Mouse (Mus musculus) heart, embryonic 12.5 days (tissue): ENCODE measurements around the gene Ddx47. TPM values are rescaled to one million over a fixed set of nuclear protein-coding genes. Genes with fewer than 3 reads are reported as not detected.

Source experiments
- ATAC-seq: fragments of 200-750 bp; cut with Nextera tagmentation; 2 replicates; pipeline ENCODE4 v1.8.0; 2017; ENCODE audit warnings: moderate TSS enrichment, moderate library complexity; ENCODE audit not compliant: insufficient number of reproducible peaks, low FRiP score
- H3K27ac ChIP-seq: fragments of 300-500 bp; sonication (generic); 2 replicates; pipeline ENCODE4 v1.5.1; 2016; ENCODE audit warnings: mild to moderate bottlenecking, moderate library complexity; ENCODE audit not compliant: poor library complexity, severe bottlenecking
- H3K27me3 ChIP-seq: fragments of 300-500 bp; sonication (generic); replicated peaks from 2 replicates; pipeline ENCODE4 v1.6.1; 2016; ENCODE audit warnings: mild to moderate bottlenecking, moderate library complexity
- H3K36me3 ChIP-seq: fragments of 300-500 bp; sonication (generic); 2 replicates; pipeline ENCODE4 v1.6.1; 2016; ENCODE audit warnings: mild to moderate bottlenecking, moderate library complexity
- H3K4me1 ChIP-seq: fragments of 300-500 bp; sonication (generic); replicated peaks from 2 replicates; pipeline ENCODE4 v1.6.1; 2016; ENCODE audit warnings: mild to moderate bottlenecking
- H3K4me2 ChIP-seq: fragments of 300-500 bp; sonication (generic); 2 replicates; pipeline ENCODE4 v1.6.1; 2016; ENCODE audit warnings: mild to moderate bottlenecking, moderate library complexity
- H3K4me3 ChIP-seq: fragments of 300-500 bp; sonication (generic); 2 replicates; pipeline ENCODE4 v1.5.1; 2016; ENCODE audit warnings: mild to moderate bottlenecking
- H3K9ac ChIP-seq: fragments of 300-500 bp; sonication (generic); 2 replicates; pipeline ENCODE4 v1.6.1; 2016; ENCODE audit warnings: mild to moderate bottlenecking, moderate library complexity
- H3K9me3 ChIP-seq: fragments of 300-500 bp; sonication (generic); replicated peaks from 2 replicates; pipeline ENCODE4 v1.6.1; 2016; ENCODE audit warnings: mild to moderate bottlenecking, moderate library complexity
- WGBS: fragments of 180-500 bp; shearing (Covaris S2); methylation state at CpG from one replicate; pipeline ENCODE4 v1.1.7; 2016; 5-methylcytosine and 5-hydroxymethylcytosine counted together
- polyA plus RNA-seq: library from polyadenylated mRNA; unstranded; fragments of >200 nt; fragmentation: Nextera tagmentation; extraction: Ambion mirVana; gene quantifications from 2 replicates; pipeline ENCODE4 v1.2.1, GENCODE M21; 2016

The Ddx47 gene
- polyA plus RNA-seq = 64.3 and 65.4 TPM in 2 replicates

DNA sequence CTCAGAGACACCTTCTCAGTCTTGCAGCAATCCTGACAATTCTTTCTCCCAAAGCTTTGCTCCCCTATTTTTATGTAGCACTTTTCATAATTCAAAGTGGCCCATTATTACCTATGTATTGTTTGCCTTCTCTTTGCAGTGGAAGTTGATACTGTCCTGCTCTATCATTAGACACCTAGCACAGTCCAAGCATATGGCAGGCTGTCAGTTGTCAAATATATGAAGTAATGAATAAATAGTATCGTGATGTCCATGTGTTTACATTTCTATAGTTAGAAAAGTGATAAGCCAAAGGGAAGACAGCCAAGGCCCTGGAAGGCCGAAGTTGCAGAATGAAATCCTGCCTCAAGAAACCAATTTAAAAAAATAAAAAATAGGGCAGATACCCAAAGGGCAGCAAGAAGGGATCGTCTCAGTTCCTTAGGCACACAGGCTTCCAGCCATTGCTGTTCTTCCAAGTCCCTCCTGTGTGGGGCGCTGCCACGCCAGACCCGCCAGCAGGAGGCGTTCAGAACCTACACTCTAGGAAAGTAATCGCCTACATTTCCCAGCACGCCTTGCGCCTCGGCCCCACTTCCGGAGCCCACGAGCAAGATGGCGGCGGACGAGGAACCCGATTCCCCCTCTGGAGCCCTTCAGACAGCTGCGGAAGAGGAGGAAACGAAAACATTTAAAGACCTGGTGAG lies at the start of gene Ddx47:
Ddx47 (plus strand) TSS at position 565 of the 686 bp plus-strand sequence.
- H3K27me3 ChIP-seq = no peaks in the 10 kb centered on the region
- no peak within 1 kb of the TSS; the same call in 1 of the 2 replicates for H3K27ac ChIP-seq
- H3K4me3 ChIP-seq = peak within 1 kb of the TSS; percentile 68
- H3K36me3 ChIP-seq = peaks cover 28% of the 10 kb centered on the region
- peak within 1 kb of the TSS; percentile 84 for H3K4me2 ChIP-seq
- peak within 1 kb of the TSS; percentile 80 for H3K9ac ChIP-seq
- peak; percentile 88 for ATAC-seq
- 5% methylated on average over 19 of the region's 19 CpGs for WGBS
- H3K4me1 ChIP-seq = peaks cover 7% of the 10 kb centered on the region
- H3K9me3 ChIP-seq = no peaks in the 10 kb centered on the region

DNA sequence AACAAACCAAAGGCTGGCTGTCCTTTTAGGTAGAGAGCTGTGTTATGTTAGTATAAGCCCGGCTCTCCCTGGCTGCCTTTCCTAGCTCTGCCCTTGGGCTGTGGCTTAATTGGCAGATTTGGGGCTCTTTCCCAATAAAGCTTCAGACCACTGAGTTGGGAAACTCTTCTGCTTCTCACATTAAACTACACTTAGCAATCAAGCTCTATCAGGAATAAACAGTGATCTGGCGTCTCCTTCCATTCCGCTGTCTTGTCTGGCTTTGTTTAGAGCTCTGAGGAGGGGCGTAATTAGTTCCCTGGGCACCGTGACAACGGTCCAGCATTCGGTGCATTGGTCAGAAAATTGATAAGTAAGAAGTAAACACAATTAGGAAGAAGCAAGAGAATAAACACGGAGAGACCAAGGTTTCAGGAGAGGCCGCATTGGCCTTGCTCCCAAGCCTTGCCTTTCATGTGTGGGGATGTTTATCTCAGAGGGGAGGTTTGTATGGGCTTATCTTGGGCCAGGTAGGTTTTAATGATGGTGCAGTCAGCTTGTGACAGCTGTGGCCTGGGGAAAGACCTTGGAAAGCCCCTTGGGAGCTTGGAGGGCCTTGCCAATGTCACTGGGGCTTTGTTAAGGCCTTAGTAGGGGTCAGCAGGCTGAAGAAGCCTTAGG lies 49.4 kb upstream of the Ddx47 start:
- no peaks in the 10 kb centered on the region for H3K36me3 ChIP-seq
- H3K4me3 ChIP-seq = no peak overlapping the region
- H3K9me3 ChIP-seq = no peaks in the 10 kb centered on the region
- H3K27me3 ChIP-seq = no peaks in the 10 kb centered on the region
- WGBS = 61% methylated on average over 9 of the region's 9 CpGs
- no peak overlapping the region for H3K27ac ChIP-seq
- no peak for ATAC-seq
- H3K4me2 ChIP-seq = no peak overlapping the region
- no peak overlapping the region for H3K9ac ChIP-seq
- no peaks in the 10 kb centered on the region for H3K4me1 ChIP-seq

DNA sequence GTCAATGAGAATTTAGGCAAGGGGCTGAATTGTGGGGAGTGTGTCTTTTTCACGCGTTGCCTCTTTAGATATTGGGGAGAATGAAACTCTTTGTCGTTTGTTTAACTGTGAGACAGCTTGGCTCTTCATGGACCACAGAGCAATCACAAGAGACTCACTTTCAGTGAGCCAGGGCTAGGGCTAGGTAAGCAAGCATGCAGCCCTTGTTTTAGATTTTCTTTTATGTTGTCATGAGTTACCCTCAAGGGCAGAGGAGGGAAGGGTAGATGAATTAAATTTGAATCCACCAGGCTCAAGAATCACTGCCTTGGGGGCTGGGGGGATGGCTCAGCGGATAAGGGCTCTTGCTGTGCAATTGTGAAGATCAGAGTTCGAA lies 48.9 kb upstream of the Ddx47 start:
- no peaks in the 10 kb centered on the region for H3K27me3 ChIP-seq
- H3K4me1 ChIP-seq = no peaks in the 10 kb centered on the region
- WGBS = 80% methylated on average over 5 of the region's 5 CpGs
- no peaks in the 10 kb centered on the region for H3K9me3 ChIP-seq
- no peak for ATAC-seq
- H3K9ac ChIP-seq = no peak overlapping the region
- no peak overlapping the region for H3K4me2 ChIP-seq
- no peak overlapping the region for H3K27ac ChIP-seq
- H3K36me3 ChIP-seq = no peaks in the 10 kb centered on the region
- no peak overlapping the region for H3K4me3 ChIP-seq

DNA sequence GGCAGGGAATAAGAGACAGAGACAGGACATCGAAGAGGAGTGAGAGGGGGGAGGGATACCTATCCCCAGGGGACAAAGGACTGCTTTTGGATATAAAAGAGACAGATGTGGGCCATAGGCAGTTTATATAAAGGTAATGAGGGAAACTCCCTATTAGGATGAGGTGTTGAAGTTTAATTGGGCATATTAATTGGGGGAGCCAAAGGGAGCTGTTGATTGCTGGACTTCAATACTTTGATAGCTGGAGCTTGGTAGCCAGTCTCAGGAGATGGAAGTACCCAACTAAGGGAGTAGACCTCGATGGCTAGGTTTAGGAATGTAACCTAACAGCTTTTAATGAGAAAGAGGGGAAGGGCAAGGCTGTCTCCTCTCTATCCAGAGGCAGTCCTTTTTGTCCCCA lies 47.5 kb upstream of the Ddx47 start:
- Histone ChIP-seq H3K9me3 (no peaks in the 10 kb centered on the region), H3K27ac (no peak overlapping the region), H3K4me3 (no peak overlapping the region), H3K9ac (no peak overlapping the region), H3K4me2 (no peak overlapping the region), H3K4me1 (no peaks in the 10 kb centered on the region), H3K27me3 (no peaks in the 10 kb centered on the region), H3K36me3 (no peaks in the 10 kb centered on the region)
- no peak for ATAC-seq
- WGBS = 80% methylated on average over 2 of the region's 2 CpGs

DNA sequence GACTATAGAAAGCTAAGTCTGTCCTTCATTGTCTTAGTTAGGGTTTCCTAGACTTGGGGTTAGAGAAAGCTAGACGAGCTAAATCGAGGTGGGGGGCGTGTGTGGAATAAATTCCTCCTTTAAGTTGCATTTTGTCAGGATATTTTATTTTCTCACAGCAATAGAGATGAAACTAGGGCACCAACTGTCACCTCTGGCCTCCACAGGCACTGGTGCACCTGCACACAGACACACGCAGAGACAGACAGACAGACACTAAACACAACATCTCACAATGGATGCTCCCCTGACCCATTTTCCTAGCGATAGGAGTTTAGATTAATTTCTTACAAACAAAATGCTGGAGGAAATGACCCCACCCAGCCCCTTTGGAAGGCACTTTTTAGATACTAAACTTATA lies 44.7 kb upstream of the Ddx47 start:
- Histone ChIP-seq H3K4me3 (no peak overlapping the region), H3K4me2 (no peak overlapping the region), H3K9ac (no peak overlapping the region; the same call in 1 of the 2 replicates), H3K27ac (no peak overlapping the region), H3K9me3 (0 out of 2 replicates have a peak, but pooled peaks cover 4% of the 10 kb centered on the region), H3K36me3 (no peaks in the 10 kb centered on the region), H3K27me3 (no peaks in the 10 kb centered on the region), H3K4me1 (no peaks in the 10 kb centered on the region)
- 76% methylated on average over 5 of the region's 5 CpGs for WGBS
- ATAC-seq = no peak

DNA sequence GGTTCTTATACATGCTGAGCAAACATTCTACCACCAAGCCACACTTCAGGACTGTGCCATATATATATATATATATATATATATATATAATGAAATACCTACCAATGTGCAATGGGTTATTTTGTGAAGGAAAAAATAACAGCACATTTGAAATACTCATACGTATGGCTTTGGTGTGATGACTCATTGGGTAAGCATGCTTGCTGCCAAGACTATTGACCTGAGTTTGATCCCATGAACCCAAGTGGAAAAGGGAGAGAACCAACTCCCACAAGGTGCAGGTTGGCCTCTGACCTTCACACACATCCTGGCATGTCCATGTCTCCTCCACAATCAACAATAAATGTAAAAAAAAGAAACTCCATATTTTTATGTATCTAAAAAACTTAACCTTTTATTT lies 43.1 kb upstream of the Ddx47 start:
- 52% methylated on average over 1 of the region's 1 CpGs for WGBS
- Histone ChIP-seq H3K27me3 (no peaks in the 10 kb centered on the region), H3K4me2 (no peak overlapping the region), H3K36me3 (no peaks in the 10 kb centered on the region), H3K4me3 (no peak overlapping the region), H3K9ac (no peak overlapping the region), H3K4me1 (0 out of 2 replicates have a peak, but pooled peaks cover 3% of the 10 kb centered on the region), H3K27ac (no peak overlapping the region), H3K9me3 (0 out of 2 replicates have a peak, but pooled peaks cover 4% of the 10 kb centered on the region)
- ATAC-seq = no peak

DNA sequence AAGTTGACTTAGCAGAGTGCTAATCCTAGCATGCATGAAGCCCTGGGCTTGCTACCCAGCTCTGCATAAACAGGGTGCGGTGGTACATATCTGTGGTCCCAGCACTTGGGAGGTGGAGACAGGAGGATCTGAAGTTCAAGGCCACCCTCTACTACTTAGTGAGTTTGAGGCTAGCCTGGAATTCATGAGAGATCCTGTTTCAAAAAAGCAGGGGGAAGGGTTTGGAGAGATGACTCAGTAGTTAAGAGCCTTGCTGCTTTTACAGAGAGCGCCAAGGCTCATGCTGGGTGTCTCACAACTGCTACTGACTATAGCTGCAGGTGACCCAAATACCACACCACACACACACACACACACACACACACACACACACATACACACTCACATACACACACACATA lies 41.9 kb upstream of the Ddx47 start:
- no peaks in the 10 kb centered on the region for H3K36me3 ChIP-seq
- no peak for ATAC-seq
- no peak overlapping the region for H3K4me3 ChIP-seq
- 0 out of 2 replicates have a peak, but pooled peaks cover 3% of the 10 kb centered on the region for H3K4me1 ChIP-seq
- H3K4me2 ChIP-seq = no peak overlapping the region
- no peaks in the 10 kb centered on the region for H3K27me3 ChIP-seq
- no peak overlapping the region for H3K27ac ChIP-seq
- H3K9me3 ChIP-seq = 0 out of 2 replicates have a peak, but pooled peaks cover 4% of the 10 kb centered on the region
- H3K9ac ChIP-seq = no peak overlapping the region
- WGBS = 92% methylated on average over 2 of the region's 2 CpGs

DNA sequence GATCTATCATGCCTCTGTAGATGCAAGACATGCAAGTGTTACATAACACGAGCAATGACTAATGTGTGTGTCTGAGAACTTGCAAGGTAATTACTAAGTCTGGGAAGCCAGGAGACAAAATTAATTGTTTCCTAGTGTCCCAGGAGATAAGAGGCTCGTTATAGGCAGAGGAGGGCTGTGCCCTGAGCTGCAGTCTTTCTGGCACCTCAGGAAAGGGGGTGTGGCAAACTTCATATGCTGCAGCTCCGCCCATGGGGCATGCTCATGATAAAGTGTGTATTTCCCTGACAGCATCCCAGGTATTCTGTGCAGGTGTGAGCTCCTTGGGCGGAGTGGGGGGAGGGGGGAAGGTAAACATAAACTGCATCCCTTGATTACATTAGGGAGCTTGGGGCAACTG lies 39.3 kb upstream of the Ddx47 start:
- Histone ChIP-seq H3K9me3 (0 out of 2 replicates have a peak, but pooled peaks cover 4% of the 10 kb centered on the region), H3K9ac (no peak overlapping the region), H3K27ac (no peak overlapping the region), H3K27me3 (no peaks in the 10 kb centered on the region), H3K4me2 (no peak overlapping the region), H3K4me3 (no peak overlapping the region), H3K4me1 (peaks cover 3% of the 10 kb centered on the region; the same call in 1 of the 2 replicates), H3K36me3 (no peaks in the 10 kb centered on the region)
- WGBS = 39% methylated on average over 4 of the region's 4 CpGs
- no peak for ATAC-seq

DNA sequence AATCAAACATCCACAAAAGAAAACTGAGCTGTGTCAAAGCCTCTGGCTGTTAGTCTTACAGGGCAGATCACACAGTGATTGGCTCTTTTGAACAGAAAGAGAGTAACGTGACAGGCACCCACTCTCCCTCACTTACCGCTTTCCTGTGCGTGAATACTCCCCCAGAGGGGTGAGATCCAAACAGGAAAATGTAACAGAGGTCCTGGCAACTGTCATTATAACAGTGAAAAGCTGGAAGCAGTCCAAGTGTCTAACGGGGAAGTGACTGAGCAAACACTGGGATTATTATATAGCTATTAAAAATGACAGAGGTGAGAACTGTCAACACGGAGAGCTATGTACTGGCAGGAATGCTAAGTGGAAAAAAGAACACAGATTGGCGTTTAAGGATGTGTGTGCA lies 34.8 kb upstream of the Ddx47 start:
- Histone ChIP-seq H3K4me3 (no peak overlapping the region), H3K9ac (no peak overlapping the region), H3K9me3 (no peaks in the 10 kb centered on the region), H3K36me3 (no peaks in the 10 kb centered on the region), H3K27me3 (no peaks in the 10 kb centered on the region), H3K4me1 (peaks cover 15% of the 10 kb centered on the region), H3K4me2 (no peak overlapping the region), H3K27ac (no peak overlapping the region)
- ATAC-seq = no peak
- 31% methylated on average over 6 of the region's 6 CpGs for WGBS

DNA sequence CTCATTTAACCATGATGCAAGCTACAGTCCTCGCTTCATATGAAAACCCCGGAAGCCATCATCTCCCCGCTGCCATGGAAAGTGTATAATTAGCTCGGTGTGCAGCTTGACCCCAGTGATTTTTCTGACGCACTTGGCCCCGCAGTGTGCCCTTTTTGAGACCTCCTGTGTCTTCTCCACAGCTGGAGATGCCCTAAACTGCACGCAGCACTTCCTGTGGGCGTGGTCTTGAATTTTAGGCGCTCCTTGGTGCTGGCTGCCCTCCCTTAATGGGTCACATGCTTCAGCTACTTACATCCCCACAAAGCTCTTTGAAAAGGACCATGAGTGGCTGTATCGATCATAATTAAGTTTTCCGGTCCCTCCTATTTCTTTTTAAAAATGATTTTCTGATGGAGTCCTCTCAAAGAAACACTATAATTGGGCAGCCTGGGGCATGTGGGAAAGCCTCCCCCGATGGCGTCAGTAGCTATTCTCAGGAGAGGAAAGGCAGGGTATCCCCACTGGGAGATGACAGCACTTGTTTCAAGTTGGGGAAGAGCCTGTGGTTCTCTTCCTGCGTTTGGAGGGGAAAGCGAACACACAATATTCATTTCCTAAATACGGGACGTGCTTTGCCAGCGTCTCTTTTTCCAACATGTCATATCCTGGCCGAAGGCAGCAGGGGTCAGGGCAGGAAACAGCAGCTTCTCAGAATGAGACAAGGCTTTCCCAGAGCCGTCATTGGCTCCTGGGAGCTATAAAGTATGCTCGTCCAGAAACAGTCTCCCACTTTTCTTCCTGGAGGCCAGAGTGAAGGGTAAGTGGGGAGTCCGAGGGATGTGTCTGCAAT lies 30.0 kb upstream of the Ddx47 start, which contains the start of gene Apold1:
Apold1 (plus strand) TSS at position 488 of the 832 bp plus-strand sequence.
- H3K27ac ChIP-seq = peak within 1 kb of the TSS; percentile 41
- H3K27me3 ChIP-seq = no peaks in the 10 kb centered on the region
- WGBS = 46% methylated on average over 22 of the region's 22 CpGs
- H3K4me1 ChIP-seq = peaks cover 22% of the 10 kb centered on the region
- no peaks in the 10 kb centered on the region for H3K9me3 ChIP-seq
- H3K4me3 ChIP-seq = peak within 1 kb of the TSS; percentile 61
- H3K9ac ChIP-seq = peak within 1 kb of the TSS; percentile 49
- H3K36me3 ChIP-seq = no peaks in the 10 kb centered on the region
- ATAC-seq = peak; percentile 52; the same call in 1 of the 2 replicates
- H3K4me2 ChIP-seq = peak within 1 kb of the TSS; percentile 85
